Mouse (Mus musculus) lung, adult 2 months (tissue): Measurements from ENCODE around the gene Ints2.

Experiments used
- CTCF ChIP-seq: fragments of 200-500 bp; IDR thresholded peaks from 2 replicates; pipeline ENCODE4 v1.5.1; 2011; ENCODE audit warnings: mild to moderate bottlenecking, low read length, control low read depth; ENCODE audit not compliant: insufficient read depth
- POLR2A ChIP-seq: fragments of 200-500 bp; IDR thresholded peaks from 2 replicates; pipeline ENCODE4 v1.6.1; 2011; ENCODE audit warnings: low read depth, mild to moderate bottlenecking, control low read depth, low read length, borderline replicate concordance; ENCODE audit errors: extremely low read depth

DNA sequence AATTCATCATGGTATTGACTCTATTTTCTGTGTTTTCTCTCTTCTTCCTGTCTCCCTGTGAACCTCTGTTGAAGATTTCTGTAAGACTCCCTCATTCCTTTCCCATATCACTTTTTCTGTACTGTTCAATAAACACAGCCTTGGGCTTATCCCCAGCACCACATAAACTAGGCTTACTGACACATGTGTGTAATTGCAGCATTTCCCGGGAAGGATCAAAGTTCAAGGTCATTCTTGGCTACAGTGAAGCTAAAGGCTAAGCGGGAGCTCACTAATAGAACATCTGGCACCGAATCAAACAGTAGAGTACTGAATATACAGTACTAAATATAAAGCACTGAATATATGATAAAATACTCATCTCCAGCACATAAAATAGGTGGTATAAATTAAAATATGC, 81.5 kb downstream of the Ints2 start:
- no peak for TF ChIP-seq POLR2A
- TF ChIP-seq CTCF = no peak
